Mouse (Mus musculus): ENCODE measurements at regions not wholly inside any gene's neighbourhood (a gene's known extent, or its start where the extent isn't known, plus 50 kb on each side); places are given as distances from the start of the nearest gene placed in this dataset.

GRCm38 (mm10) chr19:26258677-26259076 lies 346.2 kb upstream of the Smarca2 start:
- DNase-seq (ENCODE audit: low read depth, low spot score): no peak

GRCm38 (mm10) chr19:26261530-26261929 lies 343.3 kb upstream of the Smarca2 start:
- no peak for DNase-seq (ENCODE audit: low read depth, low spot score)

- no peak for DNase-seq (ENCODE audit: low read depth, low spot score)
Observed at GRCm38 (mm10) chr19:26296360-26296759, 308.5 kb upstream of the Smarca2 start.

- no peak for DNase-seq (ENCODE audit: low read depth, low spot score)
Observed at GRCm38 (mm10) chr19:26308477-26309135, 296.2 kb upstream of the Smarca2 start.

- DNase-seq (ENCODE audit: low read depth, low spot score): no peak
Observed at GRCm38 (mm10) chr19:26318977-26319376, 285.9 kb upstream of the Smarca2 start.

- no peak for DNase-seq (ENCODE audit: low read depth, low spot score)
Observed at GRCm38 (mm10) chr19:26323682-26324081, 281.2 kb upstream of the Smarca2 start.

- DNase-seq (ENCODE audit: low read depth, low spot score): no peak
Observed at GRCm38 (mm10) chr19:26339120-26339519, 265.7 kb upstream of the Smarca2 start.

GRCm38 (mm10) chr19:26340155-26340554 lies 264.7 kb upstream of the Smarca2 start:
- no peak for DNase-seq (ENCODE audit: low read depth, low spot score)

GRCm38 (mm10) chr19:26355054-26355453 lies 249.8 kb upstream of the Smarca2 start:
- DNase-seq (ENCODE audit: low read depth, low spot score): no peak

GRCm38 (mm10) chr19:26383961-26384381 lies 220.9 kb upstream of the Smarca2 start:
- DNase-seq (ENCODE audit: low read depth, low spot score): no peak

GRCm38 (mm10) chr19:26386075-26386474 lies 218.8 kb upstream of the Smarca2 start:
- DNase-seq (ENCODE audit: low read depth, low spot score): no peak

GRCm38 (mm10) chr19:26412684-26413083 lies 192.2 kb upstream of the Smarca2 start:
- DNase-seq (ENCODE audit: low read depth, low spot score): no peak

GRCm38 (mm10) chr19:26414476-26415024 lies 190.3 kb upstream of the Smarca2 start:
- no peak for DNase-seq (ENCODE audit: low read depth, low spot score)

- no peak for DNase-seq (ENCODE audit: low read depth, low spot score)
Observed at GRCm38 (mm10) chr19:26419781-26420180, 185.1 kb upstream of the Smarca2 start.

- no peak for DNase-seq (ENCODE audit: low read depth, low spot score)
Observed at GRCm38 (mm10) chr19:26439163-26439562, 165.7 kb upstream of the Smarca2 start.

GRCm38 (mm10) chr19:26445309-26445708 lies 159.5 kb upstream of the Smarca2 start:
- DNase-seq (ENCODE audit: low read depth, low spot score): peak; percentile 25

- DNase-seq (ENCODE audit: low read depth, low spot score): no peak
Observed at GRCm38 (mm10) chr19:26447427-26448023, 157.3 kb upstream of the Smarca2 start.

- DNase-seq (ENCODE audit: low read depth, low spot score): peak; percentile 5
Observed at GRCm38 (mm10) chr19:26461712-26462111, 143.1 kb upstream of the Smarca2 start.

GRCm38 (mm10) chr19:26465228-26465627 lies 139.6 kb upstream of the Smarca2 start:
- DNase-seq (ENCODE audit: low read depth, low spot score): peak; percentile 29

GRCm38 (mm10) chr19:26466244-26466643 lies 138.6 kb upstream of the Smarca2 start:
- no peak for DNase-seq (ENCODE audit: low read depth, low spot score)

- DNase-seq (ENCODE audit: low read depth, low spot score): no peak
Observed at GRCm38 (mm10) chr19:26467179-26467651, 137.6 kb upstream of the Smarca2 start.

GRCm38 (mm10) chr19:26472659-26473058 lies 132.2 kb upstream of the Smarca2 start:
- no peak for DNase-seq (ENCODE audit: low read depth, low spot score)

GRCm38 (mm10) chr19:26473211-26473610 lies 131.6 kb upstream of the Smarca2 start:
- DNase-seq (ENCODE audit: low read depth, low spot score): no peak
